Mouse (Mus musculus) cerebellum, adult 2 months (tissue): ENCODE data around the gene Art3.

Source experiments
- CTCF ChIP-seq: fragments of 200-500 bp; IDR thresholded peaks from 2 replicates; pipeline ENCODE4 v1.5.1; 2011; ENCODE audit warnings: low read depth, mild to moderate bottlenecking, control low read depth, low read length, moderate library complexity, borderline replicate concordance; ENCODE audit not compliant: insufficient read depth
- POLR2A ChIP-seq: fragments of 200-500 bp; IDR thresholded peaks from 2 replicates; pipeline ENCODE4 v1.6.1; 2011; ENCODE audit warnings: low read length, control low read depth, borderline replicate concordance; ENCODE audit not compliant: insufficient read depth

- TF ChIP-seq CTCF (peak; percentile 75), POLR2A (no peak)
Observed at GRCm38 (mm10) chr5:92398153-92398552, 66.5 kb downstream of the Art3 start.
